Mouse (Mus musculus): ENCODE data around the gene Slc25a3.

- TF ChIP-seq CTCF (IDR thresholded peaks at IDR 0.05; ENCODE audit: low read depth) (no peak), EP300 (IDR thresholded peaks at IDR 0.05; ENCODE audit: low read depth) (no peak)
These were observed 42.0 kb upstream of the Slc25a3 start for GRCm38 (mm10) chr10:91165850-91166249.

Data from heart, postnatal 0 days (tissue).